Mouse (Mus musculus): Measurements from ENCODE around the gene Ssbp2. TPM values are rescaled to one million over a fixed set of nuclear protein-coding genes. Genes with fewer than 3 reads are reported as not detected.

The Ssbp2 gene
- polyA plus RNA-seq, 1 experiment: 75.2 TPM

DNA sequence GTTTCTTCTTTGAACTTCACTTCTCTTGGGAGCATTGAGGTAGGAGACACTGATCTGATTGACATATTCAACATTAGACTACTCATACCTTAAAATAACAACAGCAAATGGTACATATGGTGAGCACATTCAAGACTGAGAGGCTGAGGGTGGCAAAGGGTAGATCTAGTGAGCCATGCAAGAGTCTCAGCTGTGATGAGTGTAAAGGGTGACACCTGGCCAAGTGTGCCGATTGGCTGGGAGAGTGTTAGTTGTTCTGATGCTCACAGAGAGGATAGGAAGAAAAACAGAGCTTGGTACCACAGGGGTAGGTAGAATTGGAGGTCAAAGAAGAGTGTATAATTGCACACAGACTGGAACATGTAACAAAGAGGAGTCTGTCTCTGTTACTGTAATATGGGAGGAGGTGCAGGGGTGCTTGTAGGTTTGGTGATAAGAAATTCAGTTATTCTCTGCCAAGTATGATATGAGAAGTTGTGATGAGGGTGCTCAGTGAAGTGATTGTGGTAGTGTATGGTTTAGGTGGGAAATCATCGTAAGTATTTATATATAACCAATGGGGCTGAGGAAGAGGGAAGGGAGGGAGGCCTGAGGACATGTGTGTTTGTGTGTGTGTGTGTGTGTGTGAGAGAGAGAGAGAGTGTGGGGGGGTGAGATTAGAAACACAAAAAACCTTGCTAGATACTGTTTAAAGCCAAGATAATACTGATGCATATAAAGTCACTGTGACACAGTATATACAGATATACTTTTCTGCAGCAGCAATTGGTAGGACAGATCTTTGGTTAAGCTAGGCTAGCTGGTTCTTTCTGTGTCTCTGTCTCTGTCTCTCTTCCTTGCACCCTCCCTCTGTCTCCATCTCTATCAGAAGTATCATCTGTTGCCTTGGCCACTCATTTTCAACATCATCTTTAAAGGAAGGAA lies 80.3 kb downstream of the Ssbp2 start:
- WGBS: 90% methylated on average over 2 of the region's 2 CpGs
- peaks cover 3% of the 10 kb centered on the region for H3K4me1 ChIP-seq (ENCODE audit: control insufficient read depth, insufficient read depth, low read length)
- DNase-seq: no peak
- TF ChIP-seq CTCF (IDR thresholded peaks at IDR 0.05; ENCODE audit: borderline replicate concordance, insufficient read depth, low read depth, low read length) (no peak), POLR2A (IDR thresholded peaks at IDR 0.05; ENCODE audit: borderline replicate concordance, insufficient read depth, low read length) (no peak)
- no peak overlapping the region for H3K27ac ChIP-seq (ENCODE audit: insufficient read depth, low read length)
- H3K27me3 ChIP-seq (ENCODE audit: control insufficient read depth, insufficient read depth, low read length): no peaks in the 10 kb centered on the region
- H3K4me3 ChIP-seq (replicated peaks; ENCODE audit: insufficient read depth, low read depth, low read length): no peak overlapping the region

DNA sequence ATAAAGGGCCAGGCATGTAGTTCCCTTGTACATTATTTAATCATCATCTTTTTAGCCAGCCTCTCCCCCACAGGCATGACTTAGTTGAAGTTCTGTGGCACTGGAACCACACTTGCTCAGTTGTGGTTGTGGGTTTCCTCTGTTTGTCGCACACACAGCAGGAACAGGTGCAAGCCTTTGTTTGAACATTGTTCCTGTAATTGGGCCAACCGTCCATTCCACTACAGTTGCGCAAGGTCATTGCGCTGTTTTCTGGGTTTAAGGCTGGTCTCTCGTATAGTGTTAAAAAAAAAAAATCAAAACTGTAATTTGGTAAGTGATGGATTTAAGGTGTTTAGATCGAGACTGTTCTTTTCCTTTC lies 81.0 kb downstream of the Ssbp2 start:
- Histone ChIP-seq H3K27me3 (ENCODE audit: control insufficient read depth, insufficient read depth, low read length) (no peaks in the 10 kb centered on the region), H3K4me1 (ENCODE audit: control insufficient read depth, insufficient read depth, low read length) (peaks cover 3% of the 10 kb centered on the region), H3K4me3 (replicated peaks; ENCODE audit: insufficient read depth, low read depth, low read length) (no peak overlapping the region), H3K27ac (ENCODE audit: insufficient read depth, low read length) (no peak overlapping the region)
- WGBS: 82% methylated on average over 6 of the region's 6 CpGs
- TF ChIP-seq POLR2A (IDR thresholded peaks at IDR 0.05; ENCODE audit: borderline replicate concordance, insufficient read depth, low read length): no peak
- no peak for DNase-seq

DNA sequence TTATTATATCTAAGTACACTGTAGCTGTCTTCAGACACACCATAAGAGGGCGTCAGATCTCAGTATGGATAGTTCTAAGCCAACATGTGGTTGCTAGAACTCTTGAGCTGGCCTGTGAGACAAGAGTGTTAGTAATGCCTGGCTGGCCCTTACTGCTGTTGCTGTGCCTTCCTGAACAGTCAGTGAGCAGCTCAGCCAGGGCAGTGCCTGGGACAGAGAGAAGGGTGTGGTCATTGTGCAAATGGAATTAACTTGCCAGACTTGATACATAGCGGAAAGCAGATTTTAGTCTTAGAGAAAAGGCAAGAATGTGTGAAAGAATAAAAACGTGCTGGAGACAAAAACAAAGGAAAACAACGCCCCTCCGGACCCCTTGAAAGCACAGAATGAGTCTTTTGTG lies 83.5 kb downstream of the Ssbp2 start:
- TF ChIP-seq POLR2A (IDR thresholded peaks at IDR 0.05; ENCODE audit: borderline replicate concordance, insufficient read depth, low read length) (no peak), CTCF (IDR thresholded peaks at IDR 0.05; ENCODE audit: borderline replicate concordance, insufficient read depth, low read depth, low read length) (no peak)
- Histone ChIP-seq H3K4me3 (replicated peaks; ENCODE audit: insufficient read depth, low read depth, low read length) (no peak overlapping the region), H3K27ac (ENCODE audit: insufficient read depth, low read length) (no peak overlapping the region), H3K27me3 (ENCODE audit: control insufficient read depth, insufficient read depth, low read length) (no peaks in the 10 kb centered on the region), H3K4me1 (ENCODE audit: control insufficient read depth, insufficient read depth, low read length) (peaks cover 2% of the 10 kb centered on the region)
- no peak for DNase-seq
- WGBS: 78% methylated on average over 5 of the region's 5 CpGs

DNA sequence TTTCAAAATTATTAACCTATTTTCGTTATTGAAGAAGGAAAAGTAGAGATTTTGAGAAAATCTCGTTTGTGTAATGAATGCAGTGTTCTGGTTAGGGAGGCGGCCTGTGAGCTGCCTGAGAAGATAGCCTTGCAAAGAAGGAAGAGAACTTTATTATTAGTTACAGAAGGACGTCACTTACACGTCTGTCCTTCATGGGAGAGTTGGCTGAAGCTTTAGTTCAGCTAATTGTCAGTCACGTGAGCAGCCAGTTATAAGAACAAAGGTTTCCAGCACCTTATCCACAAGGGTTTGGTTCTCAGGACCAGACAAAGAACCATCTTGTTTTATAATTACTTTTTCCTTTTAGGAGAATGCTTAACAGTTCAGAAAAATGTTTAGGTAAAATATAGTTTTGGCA lies 104.0 kb downstream of the Ssbp2 start:
- Histone ChIP-seq H3K4me3 (replicated peaks; ENCODE audit: insufficient read depth, low read depth, low read length) (no peak overlapping the region), H3K27ac (ENCODE audit: insufficient read depth, low read length) (no peak overlapping the region), H3K4me1 (ENCODE audit: control insufficient read depth, insufficient read depth, low read length) (peaks cover 7% of the 10 kb centered on the region; the same call in 1 of the 2 replicates), H3K27me3 (ENCODE audit: control insufficient read depth, insufficient read depth, low read length) (no peaks in the 10 kb centered on the region)
- 76% methylated on average over 6 of the region's 6 CpGs for WGBS
- TF ChIP-seq CTCF (IDR thresholded peaks at IDR 0.05; ENCODE audit: borderline replicate concordance, insufficient read depth, low read depth, low read length): no peak
- no peak for TF ChIP-seq POLR2A (IDR thresholded peaks at IDR 0.05; ENCODE audit: borderline replicate concordance, insufficient read depth, low read length)
- DNase-seq: no peak

DNA sequence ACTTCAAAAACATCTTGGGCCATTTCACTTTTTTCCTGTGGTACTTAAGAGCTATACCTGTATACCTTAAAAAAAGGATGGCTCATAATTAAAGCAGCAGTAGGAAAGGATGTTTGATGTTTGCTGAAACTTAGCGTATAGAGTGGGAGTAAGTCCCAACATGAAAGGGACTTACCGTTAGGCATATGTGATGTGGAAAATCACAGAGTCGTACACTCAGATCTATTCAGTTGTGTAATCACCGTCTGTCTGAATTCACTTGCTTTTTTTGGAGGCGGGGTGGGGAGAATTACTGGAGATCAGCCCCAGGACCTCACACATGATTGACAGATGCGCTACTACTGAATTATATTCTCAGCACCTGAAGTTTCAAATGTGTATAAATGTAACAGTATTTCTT lies 104.7 kb downstream of the Ssbp2 start:
- TF ChIP-seq CTCF (IDR thresholded peaks at IDR 0.05; ENCODE audit: borderline replicate concordance, insufficient read depth, low read depth, low read length) (no peak), POLR2A (IDR thresholded peaks at IDR 0.05; ENCODE audit: borderline replicate concordance, insufficient read depth, low read length) (no peak)
- Histone ChIP-seq H3K4me1 (ENCODE audit: control insufficient read depth, insufficient read depth, low read length) (peaks cover 7% of the 10 kb centered on the region; the same call in 1 of the 2 replicates), H3K27ac (ENCODE audit: insufficient read depth, low read length) (no peak overlapping the region), H3K27me3 (ENCODE audit: control insufficient read depth, insufficient read depth, low read length) (no peaks in the 10 kb centered on the region), H3K4me3 (replicated peaks; ENCODE audit: insufficient read depth, low read depth, low read length) (no peak overlapping the region)
- no peak for DNase-seq
- WGBS: 58% methylated on average over 6 of the region's 6 CpGs

DNA sequence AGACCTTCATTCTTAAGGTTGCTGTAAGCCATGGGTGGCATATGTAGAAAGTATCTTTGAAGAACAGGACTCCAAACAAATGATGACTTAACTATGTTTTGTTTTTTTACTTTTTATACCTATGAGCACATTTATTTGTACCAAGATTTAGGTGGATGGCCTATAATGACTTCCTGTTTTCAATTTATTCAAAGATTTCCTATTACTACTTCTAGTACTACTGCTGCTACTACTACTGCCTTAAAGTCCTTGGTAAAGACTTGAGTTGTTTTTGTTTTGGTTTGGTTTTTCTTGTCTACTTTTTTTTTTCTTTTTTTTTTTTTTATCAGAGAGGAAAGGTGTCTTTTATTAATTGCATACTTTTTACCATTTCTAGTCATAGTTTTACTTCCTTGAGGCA lies 121.4 kb downstream of the Ssbp2 start:
- no peak for TF ChIP-seq CTCF (IDR thresholded peaks at IDR 0.05; ENCODE audit: borderline replicate concordance, insufficient read depth, low read depth, low read length)
- TF ChIP-seq POLR2A (IDR thresholded peaks at IDR 0.05; ENCODE audit: borderline replicate concordance, insufficient read depth, low read length): no peak
- Histone ChIP-seq H3K27me3 (ENCODE audit: control insufficient read depth, insufficient read depth, low read length) (no peaks in the 10 kb centered on the region), H3K27ac (ENCODE audit: insufficient read depth, low read length) (no peak overlapping the region), H3K4me3 (replicated peaks; ENCODE audit: insufficient read depth, low read depth, low read length) (no peak overlapping the region), H3K4me1 (ENCODE audit: control insufficient read depth, insufficient read depth, low read length) (no peaks in the 10 kb centered on the region)
- DNase-seq: no peak

DNA sequence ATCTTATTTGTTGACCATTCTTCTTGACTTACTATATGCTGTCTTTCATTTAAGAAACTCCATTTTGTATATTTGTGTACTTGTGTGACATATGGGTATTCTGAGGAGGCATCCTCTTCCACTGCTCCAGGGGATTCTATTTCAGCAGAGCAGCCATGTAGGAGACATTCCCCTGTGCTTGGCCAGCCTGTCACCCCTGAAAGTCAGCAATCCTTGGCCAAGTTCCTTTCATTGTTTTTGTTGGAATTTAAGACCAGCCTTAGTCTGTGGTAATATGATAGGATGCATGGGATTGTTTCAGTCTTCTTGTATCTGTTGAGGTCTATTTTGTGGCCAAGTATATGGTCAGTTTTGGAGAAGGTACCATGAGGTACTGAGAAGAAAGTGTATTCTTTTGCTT lies 122.1 kb downstream of the Ssbp2 start:
- H3K27me3 ChIP-seq (ENCODE audit: control insufficient read depth, insufficient read depth, low read length): no peaks in the 10 kb centered on the region
- no peak overlapping the region for H3K4me3 ChIP-seq (replicated peaks; ENCODE audit: insufficient read depth, low read depth, low read length)
- H3K4me1 ChIP-seq (ENCODE audit: control insufficient read depth, insufficient read depth, low read length): no peaks in the 10 kb centered on the region
- DNase-seq: no peak
- no peak overlapping the region for H3K27ac ChIP-seq (ENCODE audit: insufficient read depth, low read length)
- TF ChIP-seq CTCF (IDR thresholded peaks at IDR 0.05; ENCODE audit: borderline replicate concordance, insufficient read depth, low read depth, low read length) (no peak), POLR2A (IDR thresholded peaks at IDR 0.05; ENCODE audit: borderline replicate concordance, insufficient read depth, low read length) (no peak)

DNA sequence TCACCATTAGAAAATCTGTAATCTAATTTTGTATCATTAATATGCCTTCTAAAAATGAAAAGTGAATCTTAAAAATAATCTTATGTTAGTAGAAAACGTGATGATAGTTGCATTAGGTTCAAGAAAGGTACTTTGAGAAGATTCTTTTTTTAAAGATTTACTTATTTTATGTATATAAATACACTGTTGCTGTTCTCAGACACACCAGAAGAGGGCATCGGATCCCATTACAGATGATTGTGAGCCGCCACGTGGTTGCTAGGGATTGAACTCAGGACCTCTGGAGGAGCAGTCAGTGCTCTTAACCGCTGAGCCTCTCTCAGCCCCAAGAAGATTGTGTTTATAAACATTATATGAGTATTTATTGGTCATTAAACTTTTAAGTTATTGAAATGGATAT lies 126.3 kb downstream of the Ssbp2 start:
- no peaks in the 10 kb centered on the region; the same call in 1 of the 2 replicates for H3K4me1 ChIP-seq (ENCODE audit: control insufficient read depth, insufficient read depth, low read length)
- H3K4me3 ChIP-seq (replicated peaks; ENCODE audit: insufficient read depth, low read depth, low read length): no peak overlapping the region
- H3K27me3 ChIP-seq (ENCODE audit: control insufficient read depth, insufficient read depth, low read length): no peaks in the 10 kb centered on the region
- TF ChIP-seq CTCF (IDR thresholded peaks at IDR 0.05; ENCODE audit: borderline replicate concordance, insufficient read depth, low read depth, low read length) (no peak), POLR2A (IDR thresholded peaks at IDR 0.05; ENCODE audit: borderline replicate concordance, insufficient read depth, low read length) (no peak)
- no peak for DNase-seq
- 85% methylated on average over 5 of the region's 5 CpGs for WGBS
- no peak overlapping the region for H3K27ac ChIP-seq (ENCODE audit: insufficient read depth, low read length)
